Mouse (Mus musculus): ENCODE results near the gene Clec1a. TPM values are rescaled to one million over a fixed set of nuclear protein-coding genes. Genes with fewer than 3 reads are reported as not detected.

The Clec1a gene
- polyA plus RNA-seq, 1 experiment from 2014 or later: 1.3 TPM

Other genes starting within 250 kb of the Clec1a start
- not detected in 2 replicates for gene Cd69, start 176.6 kb downstream of the Clec1a start, polyA plus RNA-seq (2016; fragmentation: Nextera tagmentation; extraction: Ambion mirVana)
- not detected in 2 replicates for gene 4922502D21Rik, start 120.2 kb downstream of the Clec1a start, polyA plus RNA-seq (2016; fragmentation: Nextera tagmentation; extraction: Ambion mirVana)
- 0.14 and 0.21 TPM in 2 replicates for gene Clec12a, start 109.3 kb downstream of the Clec1a start, polyA plus RNA-seq (2016; fragmentation: Nextera tagmentation; extraction: Ambion mirVana)
- gene Clec12b, start 66.1 kb downstream of the Clec1a start, polyA plus RNA-seq (2016; fragmentation: Nextera tagmentation; extraction: Ambion mirVana): not detected in 2 replicates
- 7.1 and 9.0 TPM in 2 replicates for gene Clec1b, start 54.7 kb downstream of the Clec1a start, polyA plus RNA-seq (2016; fragmentation: Nextera tagmentation; extraction: Ambion mirVana)
- gene Clec9a, start 43.1 kb downstream of the Clec1a start, polyA plus RNA-seq (2016; fragmentation: Nextera tagmentation; extraction: Ambion mirVana): 0.17 and 0.22 TPM in 2 replicates
- 0.06 and 0.07 TPM in 2 replicates for gene Olr1, start 55.2 kb upstream of the Clec1a start, polyA plus RNA-seq (2016; fragmentation: Nextera tagmentation; extraction: Ambion mirVana)
- gene Tmem52b, start 60.6 kb upstream of the Clec1a start, polyA plus RNA-seq (2016; fragmentation: Nextera tagmentation; extraction: Ambion mirVana): not detected in 2 replicates
- 94.3 and 96.6 TPM in 2 replicates for gene Gabarapl1, start 81.2 kb upstream of the Clec1a start, polyA plus RNA-seq (2016; fragmentation: Nextera tagmentation; extraction: Ambion mirVana)
- not detected in 2 replicates for gene Klre1, start 125.9 kb upstream of the Clec1a start, polyA plus RNA-seq (2016; fragmentation: Nextera tagmentation; extraction: Ambion mirVana)
- gene Klrd1, start 139.8 kb upstream of the Clec1a start, polyA plus RNA-seq (2016; fragmentation: Nextera tagmentation; extraction: Ambion mirVana): 0.47 TPM in 1 of 2 replicates, not detected in the other
- 0.32 and 0.34 TPM in 2 replicates for gene Klrk1, start 171.9 kb upstream of the Clec1a start, polyA plus RNA-seq (2016; fragmentation: Nextera tagmentation; extraction: Ambion mirVana)
- gene Klrc3, start 191.3 kb upstream of the Clec1a start, polyA plus RNA-seq (2016; fragmentation: Nextera tagmentation; extraction: Ambion mirVana): not detected in 2 replicates
- not detected in 2 replicates for gene Klrc2, start 208.7 kb upstream of the Clec1a start, polyA plus RNA-seq (2016; fragmentation: Nextera tagmentation; extraction: Ambion mirVana)
- gene Klrc1, start 227.0 kb upstream of the Clec1a start, polyA plus RNA-seq (2016; fragmentation: Nextera tagmentation; extraction: Ambion mirVana): not detected in 2 replicates

Measured in midbrain, embryonic 12.5 days (tissue).